Mouse (Mus musculus) brain, embryonic 14.5 days (tissue): ENCODE measurements at regions not wholly inside any gene's neighbourhood (a gene's known extent, or its start where the extent isn't known, plus 50 kb on each side); places are given as distances from the start of the nearest gene placed in this dataset.

Source experiments
- CTCF ChIP-seq: fragments of 200-500 bp; IDR thresholded peaks from 2 replicates; pipeline ENCODE4 v1.5.1; 2012; ENCODE audit warnings: inconsistent platforms, mild to moderate bottlenecking, moderate library complexity, borderline replicate concordance; ENCODE audit not compliant: insufficient read depth, insufficient read length; ENCODE audit errors: extremely low read depth
- POLR2A ChIP-seq: fragments of 200-500 bp; IDR thresholded peaks from 2 replicates; pipeline ENCODE4 v1.6.1; 2012; ENCODE audit warnings: mild to moderate bottlenecking, inconsistent platforms, borderline replicate concordance; ENCODE audit not compliant: poor library complexity, insufficient read depth, insufficient read length, severe bottlenecking; ENCODE audit errors: extremely low read depth

DNA sequence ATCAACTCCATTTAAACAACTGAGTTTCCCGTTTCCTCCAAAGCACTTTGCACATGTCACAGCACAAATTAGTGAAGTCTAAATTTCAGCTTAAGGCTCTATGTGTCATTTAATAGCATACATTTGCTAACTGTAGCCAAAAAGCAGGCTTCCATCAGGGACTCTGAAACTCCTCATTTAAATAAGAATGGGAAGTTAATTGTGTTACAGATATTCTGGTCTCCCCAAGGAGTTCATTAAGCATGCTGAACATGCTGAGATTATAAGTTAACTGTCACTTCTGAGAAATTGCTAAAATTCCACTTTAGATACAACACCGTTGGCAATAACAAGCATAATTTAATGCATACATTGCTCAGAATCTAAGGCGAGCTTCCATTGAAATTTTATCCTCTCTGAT, 1863.3 kb upstream of the Pcdh20 start:
- TF ChIP-seq CTCF (no peak), POLR2A (no peak)
